Mouse (Mus musculus) testis, postnatal 10 days (tissue): ENCODE measurements around the gene Zbp1.

Experiments used
- DNase-seq: peaks from one replicate; pipeline ENCODE4 v3.0.0; 2021; ENCODE audit warnings: low spot score

Zbp1 gene

DNA sequence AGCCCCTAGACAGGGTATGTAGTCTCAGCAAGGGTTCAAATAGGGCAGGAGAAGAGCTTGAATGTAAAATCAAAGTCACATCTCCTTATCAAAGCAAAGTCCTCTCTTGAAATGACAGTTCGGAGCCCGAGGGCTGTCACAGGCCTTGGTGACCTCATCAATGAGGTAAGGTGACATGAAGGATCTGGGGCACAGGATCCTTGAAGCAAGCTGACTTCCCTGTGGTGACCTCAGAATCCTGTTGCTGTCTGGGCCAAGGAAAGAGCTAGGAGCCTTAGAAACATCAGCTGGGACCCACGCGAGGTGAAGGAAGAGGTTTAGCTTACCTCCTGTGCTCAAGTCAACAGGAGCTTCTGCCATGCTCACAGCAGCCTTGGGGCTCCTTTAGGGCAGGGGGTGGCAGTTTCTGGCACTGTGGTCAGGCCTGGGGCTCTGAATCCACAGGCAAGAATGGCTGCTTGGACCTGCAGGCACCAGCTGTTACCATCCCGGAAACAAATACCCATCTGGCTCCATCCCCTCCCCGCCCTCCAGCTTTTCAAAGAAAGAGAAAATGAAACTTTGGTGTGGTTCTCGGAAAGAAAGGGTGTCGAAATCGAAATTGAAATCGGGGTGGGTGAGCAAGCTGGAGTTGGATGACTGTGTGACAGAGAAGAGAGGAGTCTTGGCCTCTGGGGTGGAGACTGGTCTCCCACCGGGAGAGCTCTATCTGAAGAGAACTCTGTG, at the start of gene Zbp1:
Gene Zbp1, minus strand, starts transcription at position 508 of the 726 bp plus-strand sequence.
- DNase-seq: peak; percentile 25

DNA sequence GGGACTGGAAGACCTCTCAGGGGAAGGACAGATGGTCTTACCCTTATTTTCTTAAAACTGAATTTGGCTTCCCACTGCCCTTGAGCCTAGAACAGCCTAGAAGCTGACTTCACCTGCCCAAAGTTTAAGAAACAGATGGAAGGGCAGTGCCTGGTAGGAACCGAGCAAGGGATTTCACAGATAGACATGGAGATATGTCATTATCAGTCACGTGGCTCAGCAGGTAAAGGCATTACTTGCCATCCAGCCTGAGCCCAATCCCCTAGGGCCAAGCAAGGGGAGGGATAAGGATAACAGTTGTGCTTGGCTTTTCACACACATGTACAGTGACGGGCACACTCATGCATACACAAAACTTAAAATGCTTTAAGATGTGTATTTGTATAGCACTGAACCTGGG, 48.8 kb upstream of the Zbp1 start:
- DNase-seq: no peak

DNA sequence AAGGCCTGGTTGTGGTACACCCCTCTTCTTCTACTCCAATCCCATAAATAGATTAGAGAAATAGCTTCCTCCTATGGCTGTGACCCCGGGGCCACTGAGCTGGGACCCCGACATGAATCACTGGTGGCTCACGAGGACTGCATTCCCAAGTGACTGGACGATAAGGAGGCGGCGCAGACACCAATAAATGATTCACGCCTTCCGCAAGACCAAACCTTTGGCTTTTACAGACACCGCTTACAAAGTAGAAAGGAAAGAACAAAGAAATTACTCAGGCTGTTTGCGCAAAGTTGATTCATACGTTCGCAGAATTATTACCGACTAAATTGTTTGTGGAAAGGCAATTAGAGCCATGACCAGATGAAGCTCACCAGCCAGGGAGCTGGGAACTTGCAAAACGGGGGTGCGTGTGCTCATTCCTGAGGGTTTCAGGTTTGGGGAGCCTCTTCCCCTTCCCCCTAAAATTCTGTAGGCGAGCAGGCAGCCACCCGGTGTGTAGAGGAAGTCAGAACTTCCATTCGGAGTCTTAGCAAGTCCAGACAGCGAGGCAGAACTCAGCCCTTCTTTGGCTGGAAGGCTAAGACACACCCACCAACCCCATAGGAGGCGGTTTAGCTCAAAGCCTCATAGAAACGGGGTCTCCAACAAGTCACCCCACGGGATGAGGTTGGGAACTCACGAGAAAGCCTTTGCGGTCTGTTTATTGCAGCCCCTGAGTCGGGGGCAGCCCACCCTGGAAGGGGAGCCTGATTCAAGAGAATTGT, 47.8 kb upstream of the Zbp1 start:
- no peak for DNase-seq

DNA sequence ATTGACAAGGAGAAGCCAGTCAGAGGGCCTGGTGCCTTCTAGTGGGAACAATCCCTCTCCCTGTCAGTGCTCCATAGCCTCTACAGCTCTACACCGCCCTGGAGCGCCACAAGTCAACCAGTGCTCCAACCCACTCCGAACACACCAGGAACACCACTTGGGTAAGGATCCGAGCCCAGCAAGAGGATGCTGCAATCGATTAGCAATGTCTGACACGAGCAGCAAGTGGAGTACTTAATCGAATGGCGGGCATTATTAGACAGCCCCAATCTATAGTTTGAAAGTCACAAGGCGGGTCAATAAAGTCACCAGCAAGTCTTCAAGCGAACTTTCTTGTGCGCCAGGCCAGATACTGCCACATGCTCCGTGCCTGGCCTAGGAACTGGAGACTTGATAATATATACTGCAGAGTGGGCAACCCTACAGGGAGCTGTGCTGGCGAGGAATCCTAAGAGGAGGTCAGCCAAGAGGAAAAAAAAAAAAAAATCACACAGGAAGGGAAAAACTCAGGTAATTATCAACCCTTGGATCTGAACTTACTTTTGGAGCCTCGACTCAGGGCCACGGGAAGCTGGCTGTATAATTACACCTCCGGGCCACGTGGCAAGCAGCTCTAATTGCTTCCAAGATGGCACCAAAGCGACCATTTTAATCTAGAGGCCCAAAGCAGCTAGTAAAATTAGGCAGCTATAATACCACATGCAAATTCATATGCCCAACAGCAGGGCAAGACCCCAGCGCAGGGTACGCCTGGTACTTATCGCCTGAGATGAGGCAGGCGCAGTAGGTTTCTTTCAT, 46.9 kb upstream of the Zbp1 start:
- no peak for DNase-seq

DNA sequence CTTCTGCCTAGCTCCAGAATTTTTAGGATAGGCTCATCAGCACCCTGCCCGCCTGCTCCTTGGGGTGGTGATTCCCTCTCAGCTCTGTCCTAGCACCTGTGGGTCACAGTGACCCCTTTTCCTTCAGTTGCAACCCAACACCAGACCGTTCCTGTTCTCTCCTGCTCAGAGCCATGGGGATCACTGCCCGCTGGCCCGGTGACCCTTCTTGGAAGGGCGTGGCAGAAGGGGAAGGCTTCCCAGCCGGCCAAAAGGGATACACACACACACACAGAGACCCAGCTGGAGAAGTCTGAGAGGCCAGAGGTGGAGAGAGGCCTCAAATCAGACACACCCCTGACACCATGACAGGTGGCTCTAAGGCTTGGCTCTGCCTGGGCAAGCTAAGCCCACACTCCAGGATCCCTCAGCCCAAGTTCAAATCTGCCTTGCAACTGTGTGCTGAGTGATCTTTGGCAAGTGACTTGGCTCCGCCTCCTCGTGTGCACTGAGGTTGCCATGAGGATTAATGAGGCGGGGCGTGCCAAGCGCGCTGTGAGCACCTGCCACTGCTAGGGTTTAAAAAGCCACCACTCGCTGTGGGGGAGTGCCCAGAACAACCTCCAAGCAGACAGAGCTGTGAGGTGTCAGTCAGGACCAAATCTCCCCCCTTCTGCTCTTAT, 45.9 kb upstream of the Zbp1 start:
- no peak for DNase-seq

DNA sequence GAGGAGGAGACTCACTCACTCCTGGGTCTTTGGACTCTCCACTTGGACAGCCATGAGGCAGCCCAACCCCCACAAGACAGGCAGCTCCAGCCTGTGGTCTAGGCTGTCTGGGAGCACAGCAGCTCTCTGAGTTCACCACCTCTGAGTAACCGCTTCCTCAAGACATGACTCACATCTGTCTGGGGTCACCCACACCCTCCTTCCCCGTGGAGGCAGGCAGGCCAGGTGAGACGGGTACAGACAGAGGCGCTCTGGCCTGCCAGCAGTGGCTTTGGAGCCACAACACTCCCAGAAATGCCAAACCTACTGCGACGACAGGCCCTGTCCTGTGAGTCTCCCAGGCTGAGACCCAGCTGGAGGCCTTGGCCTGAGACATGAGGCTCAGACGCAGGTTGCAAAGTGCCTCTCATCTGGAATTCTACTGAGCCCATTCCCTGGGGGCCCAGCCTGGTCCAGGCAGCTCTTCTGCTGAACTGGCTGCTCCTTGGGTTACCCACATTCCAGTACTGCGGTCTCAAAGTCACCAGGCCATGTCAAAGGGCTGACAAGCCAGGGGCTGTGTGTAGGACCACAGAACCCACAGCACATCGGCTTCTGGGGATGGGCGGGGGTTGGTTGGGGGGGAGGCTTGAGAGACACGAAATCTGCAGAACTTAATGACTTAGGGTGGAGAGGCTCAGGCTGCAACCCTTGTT, 45.1 kb upstream of the Zbp1 start:
- DNase-seq: no peak

DNA sequence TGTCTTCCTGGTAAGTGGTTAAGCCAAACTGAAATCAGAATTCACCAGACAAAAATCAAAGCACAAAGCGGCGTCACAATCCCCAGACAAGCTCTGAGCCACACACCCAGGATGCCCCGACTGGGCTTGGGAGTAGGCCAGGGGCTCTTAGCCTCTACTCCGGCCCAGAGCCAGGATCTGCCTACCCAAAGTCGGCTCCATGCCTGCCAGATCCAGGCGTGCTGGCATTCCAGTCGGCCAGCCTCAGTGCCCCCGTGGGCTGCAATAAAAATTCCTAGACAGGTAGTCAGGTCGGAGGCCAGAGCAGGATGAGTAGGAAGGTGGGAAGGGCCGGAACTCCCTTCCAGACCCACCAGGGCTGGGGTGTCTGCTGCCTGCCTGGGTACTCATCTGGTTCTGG, 42.8 kb upstream of the Zbp1 start:
- no peak for DNase-seq

DNA sequence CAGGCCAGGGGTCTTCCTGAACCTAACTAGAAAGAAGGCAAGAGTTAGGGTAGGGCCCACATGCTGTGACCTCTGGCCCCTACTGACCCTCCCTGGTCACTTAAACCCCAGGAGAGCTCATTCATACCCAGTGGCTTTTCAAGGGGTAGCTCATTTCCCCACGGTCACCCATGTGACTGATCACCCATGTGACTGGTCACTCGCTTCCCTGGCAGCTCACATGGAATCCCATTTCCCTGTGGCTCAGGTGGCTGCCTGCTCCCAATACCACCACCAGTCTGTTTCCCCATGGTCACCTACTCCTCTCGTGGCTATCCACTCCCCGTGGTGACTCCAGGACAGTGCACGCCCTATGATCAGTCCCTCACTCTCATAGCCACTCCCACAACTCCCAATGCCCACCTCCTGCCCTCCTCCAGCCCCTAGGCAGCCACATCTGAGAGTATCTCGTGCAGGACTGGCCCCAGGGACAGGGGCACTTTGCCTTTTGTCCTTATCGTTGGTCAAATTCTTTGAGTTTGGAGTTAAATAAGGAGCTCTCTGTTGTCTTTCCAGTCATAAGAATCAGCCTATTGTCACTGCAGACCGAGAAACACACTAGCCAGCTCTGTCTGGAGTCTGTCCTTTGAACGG, 39.9 kb upstream of the Zbp1 start:
- DNase-seq: no peak

DNA sequence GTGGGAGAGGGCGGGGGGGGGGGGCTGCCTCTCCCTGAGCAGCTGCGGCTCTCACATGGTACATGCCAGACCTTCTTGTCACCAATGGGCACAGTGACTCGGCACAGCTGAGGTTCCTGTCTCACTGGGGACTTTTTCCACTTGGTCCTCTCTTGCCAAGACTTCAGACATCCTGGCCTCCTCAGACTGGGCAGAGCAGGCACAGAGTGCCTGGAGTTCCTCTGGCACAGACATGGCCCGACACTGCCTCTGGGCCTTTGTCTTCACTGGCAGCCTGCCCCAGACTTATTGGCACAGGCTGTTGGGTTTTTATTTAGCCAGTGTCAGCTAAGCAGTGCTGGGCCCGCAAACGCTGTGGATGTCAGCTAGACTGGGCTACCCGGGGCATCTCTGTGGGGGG, 38.9 kb upstream of the Zbp1 start:
- DNase-seq: peak; percentile 79

DNA sequence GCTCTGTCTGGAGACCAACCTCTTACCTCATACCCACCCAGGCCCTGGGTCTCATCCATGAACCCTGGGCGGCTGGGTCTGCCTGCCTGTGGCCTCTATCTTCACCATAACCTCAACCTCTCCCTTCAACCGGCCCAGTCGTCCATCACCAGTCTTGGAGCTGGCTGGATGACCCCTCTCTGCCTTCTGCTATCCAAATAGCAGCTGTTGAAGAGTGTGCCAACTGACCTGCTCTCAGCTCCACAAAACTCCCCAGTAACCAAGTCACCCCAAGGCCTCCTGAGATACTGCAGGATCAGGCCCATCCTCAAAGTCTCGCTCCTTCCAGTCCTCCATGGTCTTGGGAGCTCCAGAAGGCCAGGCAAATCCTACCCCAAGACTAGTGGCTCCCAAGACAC, 37.8 kb upstream of the Zbp1 start:
- DNase-seq: no peak

DNA sequence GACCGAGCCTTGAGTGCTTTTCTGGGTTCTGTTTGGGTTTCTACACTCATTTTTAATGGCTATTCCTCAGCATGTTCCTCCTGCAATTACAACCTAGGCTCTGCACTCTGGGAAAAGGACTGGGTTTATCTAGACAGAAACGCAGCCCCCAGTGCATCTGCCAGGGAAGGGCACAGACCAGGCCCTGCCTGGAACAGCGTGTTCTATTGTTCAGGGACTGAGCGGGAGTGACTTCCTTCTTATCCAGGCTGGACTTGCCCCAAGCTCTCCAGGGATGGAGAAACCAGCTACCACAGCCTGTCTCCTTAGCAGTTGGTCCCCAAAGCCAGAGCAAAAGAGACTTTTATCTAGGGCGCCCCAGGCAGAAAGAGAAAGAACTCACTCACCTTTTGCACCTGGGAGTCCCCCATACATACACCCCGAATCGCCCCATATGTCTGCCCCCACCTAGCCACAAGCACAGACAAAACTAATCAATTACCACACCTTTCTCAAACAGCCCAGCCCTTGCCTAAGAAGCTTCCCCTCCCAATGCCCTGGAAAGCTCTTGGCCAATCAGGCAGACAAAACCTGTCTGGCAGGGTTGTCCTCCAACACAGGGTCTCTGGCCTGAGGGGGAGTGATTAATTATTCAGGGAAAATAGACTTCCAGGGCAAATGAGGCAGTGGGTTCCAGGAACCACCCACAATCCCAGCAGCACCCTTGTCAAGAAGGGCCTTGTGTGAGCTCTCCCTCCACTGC, 37.3 kb upstream of the Zbp1 start:
- DNase-seq: peak; percentile 64

DNA sequence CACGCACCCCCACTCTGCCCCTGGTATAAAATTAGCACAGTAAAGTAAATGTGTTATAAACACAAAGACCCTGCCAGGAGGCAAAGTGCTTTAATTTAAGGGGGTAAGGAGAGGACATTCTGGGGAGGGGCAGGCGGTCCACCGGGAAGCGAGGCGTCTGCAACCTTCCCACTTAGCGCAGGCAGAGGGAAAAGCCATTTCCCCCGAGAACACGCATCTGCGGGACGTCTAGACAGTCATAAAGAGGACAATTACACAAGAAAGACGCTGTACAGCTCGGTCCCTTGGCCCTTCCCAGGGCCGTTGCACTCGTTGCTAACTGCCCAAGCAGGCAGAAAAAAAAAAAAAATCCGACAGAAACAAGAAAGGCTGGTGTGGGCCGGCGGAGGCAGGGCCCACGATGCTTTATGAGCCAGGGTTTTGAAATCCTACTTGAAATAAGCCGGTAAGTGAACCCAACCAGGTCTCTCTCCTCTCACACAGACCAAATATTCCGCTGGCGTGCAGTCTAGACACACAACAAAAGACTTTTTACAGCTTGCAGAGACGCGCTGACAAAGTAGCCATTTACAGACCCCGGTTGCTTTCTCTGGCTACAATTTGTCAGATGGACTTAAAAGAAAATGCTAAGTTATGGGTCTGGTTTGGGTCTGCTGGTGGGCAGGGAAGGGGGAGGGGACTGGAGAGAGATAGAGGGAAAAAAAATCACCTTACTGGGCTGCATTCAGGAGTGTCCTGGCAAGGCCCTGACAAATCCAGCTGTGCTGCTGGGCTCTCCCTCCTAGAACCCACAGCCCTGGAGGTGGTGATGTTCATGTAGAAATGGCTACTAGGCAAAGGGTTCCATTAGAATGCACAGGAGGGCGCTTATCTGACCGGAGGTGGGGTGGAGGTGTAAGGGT, 35.3 kb upstream of the Zbp1 start:
- no peak for DNase-seq

DNA sequence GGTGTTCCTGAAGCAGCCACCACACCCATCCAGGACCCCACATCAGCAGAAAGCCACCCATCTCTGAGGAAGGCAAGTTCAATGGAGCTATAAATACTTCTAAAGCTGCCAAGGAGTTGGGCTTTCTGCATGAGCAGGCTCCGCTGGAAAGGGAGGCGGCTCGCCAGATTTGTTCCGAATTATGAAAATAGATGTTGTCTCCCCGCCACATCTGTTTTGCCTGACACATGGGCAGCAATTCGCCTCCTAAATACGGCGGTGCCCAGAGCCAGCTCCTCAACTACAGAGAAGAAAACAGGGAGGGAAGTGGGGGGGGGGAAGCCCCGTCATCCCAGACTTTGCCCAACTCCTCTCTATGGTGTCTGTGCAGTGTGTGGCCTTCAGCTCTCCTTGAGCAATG, 33.0 kb upstream of the Zbp1 start:
- DNase-seq: no peak

DNA sequence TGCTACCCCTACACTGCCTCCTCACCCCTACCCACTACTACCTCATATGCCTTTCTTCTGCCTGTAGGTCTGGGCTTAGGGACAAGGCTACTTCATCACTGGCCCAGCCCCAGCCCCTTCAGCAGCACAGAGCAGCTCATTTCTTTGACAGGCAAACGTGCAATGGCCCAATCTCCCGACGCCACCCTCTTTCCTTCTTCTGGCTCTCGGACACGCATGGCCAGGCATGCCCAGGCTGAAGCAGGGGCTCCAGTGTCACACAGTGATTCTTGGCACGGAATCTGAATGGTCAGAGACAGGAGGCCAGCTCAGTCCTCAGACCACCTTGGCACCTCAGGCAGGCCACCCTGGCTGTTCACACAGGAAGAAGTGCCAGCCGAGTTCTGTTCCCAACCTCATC, 32.4 kb upstream of the Zbp1 start:
- DNase-seq: no peak

DNA sequence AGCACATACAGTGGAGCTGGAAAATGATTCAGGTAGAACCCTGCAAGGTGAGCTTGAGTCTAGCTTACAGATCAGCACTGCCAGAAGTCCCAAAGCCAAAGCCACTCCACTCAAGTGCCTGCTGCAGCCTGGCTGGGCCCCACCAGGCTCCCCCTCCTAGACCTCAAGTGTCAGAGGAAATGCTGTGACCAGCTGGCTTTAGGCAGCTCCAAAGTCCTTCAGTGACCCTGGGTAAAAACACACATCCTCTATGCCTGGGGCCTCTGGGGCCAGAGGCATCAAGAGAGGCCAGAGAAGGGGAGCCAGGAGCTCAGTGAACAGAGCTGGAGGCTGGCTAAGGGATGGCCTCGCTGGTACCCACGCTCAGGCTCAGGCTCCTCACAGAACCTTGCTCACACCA, 31.7 kb upstream of the Zbp1 start:
- no peak for DNase-seq

DNA sequence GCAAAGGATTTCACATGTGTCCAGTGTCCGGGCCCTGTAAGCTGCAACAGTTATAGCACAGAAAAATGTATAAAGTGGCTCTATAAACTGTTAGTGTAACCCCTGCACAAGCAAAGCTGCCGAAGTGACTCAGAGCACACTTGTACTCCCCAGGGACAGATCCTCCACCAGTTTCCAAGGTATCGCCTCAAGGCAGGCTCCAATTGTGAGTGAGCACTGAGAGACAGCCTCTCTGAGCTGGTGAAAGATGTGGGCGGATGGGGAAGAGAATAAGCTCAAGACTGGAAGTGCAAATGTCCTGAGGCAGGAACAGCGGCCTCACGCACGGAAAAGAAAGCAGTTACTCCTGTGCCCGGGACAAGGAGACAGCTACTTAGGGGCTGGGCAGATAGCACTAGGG, 31.2 kb upstream of the Zbp1 start:
- DNase-seq: no peak

DNA sequence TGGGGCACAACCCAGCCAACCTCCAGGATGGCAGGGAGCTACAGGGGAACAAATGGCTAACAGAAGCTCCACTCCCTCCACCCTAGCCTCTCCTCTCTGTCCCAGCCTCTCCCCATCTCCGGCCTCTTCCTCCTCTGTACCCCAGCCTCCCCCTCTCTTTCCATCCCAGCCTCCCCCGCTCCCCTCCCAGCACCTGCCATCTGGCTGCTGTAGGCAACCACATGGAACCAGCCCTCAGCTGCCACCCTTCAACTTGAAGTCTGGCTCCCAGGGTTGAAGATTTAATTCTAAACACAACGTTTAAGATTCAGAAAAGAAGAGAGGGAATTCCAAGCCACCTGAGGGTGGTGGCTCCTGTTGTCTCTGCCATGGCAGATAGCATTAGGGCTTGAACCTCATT, 30.7 kb upstream of the Zbp1 start:
- no peak for DNase-seq

DNA sequence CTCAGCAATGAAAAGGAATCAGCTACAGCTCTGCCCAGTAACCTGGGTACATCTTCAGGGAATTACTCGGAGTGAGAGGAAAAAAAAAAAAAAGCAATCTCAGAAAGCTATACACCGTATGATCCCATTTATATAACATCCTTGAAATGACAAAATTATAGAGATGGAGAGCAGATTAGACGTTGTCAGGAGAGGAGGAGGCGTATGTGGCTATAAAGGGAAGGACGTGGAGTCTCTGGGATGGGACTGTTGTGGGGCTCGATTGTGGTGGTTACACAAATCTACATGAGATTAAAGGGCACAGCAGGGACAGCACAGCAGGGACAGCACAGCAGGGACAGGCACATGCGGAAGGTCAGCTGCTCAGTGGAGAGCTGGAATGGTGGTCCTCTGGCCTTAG, 30.1 kb upstream of the Zbp1 start:
- DNase-seq: no peak

DNA sequence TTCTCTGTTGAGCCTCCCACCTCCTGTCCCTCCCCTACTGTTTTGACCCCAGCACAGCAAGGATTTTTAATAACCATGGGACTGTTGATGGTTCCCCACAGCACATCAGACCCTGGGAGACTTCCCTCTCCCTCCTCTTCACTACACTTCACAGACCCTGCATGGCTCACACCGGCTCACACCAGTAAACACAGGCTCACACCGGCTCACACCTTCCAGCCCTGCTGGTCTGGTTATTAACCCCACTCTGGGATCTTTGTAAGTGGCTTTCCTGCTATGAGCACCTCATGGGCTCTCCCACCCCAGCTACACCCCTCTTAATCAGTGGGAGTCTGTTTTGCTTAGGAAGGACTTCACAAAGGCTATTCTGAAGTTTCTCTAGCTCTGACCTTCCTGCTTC, 29.2 kb upstream of the Zbp1 start:
- DNase-seq: no peak

DNA sequence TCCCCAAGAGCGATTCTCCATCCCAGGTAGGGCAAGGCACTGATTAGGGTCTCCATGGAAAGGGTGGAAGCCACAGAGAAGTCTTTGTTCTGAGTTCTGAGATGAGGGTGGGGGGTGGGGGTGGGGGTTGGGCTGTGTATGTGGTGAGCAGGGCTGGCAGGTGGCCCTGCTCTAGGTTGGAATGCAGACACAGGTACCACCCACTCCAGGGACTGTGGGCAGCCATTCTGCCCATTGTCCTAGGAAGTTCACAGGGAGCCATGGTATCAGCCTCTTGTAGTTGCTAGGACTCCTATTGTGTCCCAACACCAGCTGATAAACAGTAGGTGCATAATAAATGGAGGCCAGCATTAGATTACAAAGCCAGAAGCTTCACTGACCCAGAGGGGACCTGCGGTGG, 28.5 kb upstream of the Zbp1 start:
- DNase-seq: no peak
